Mouse (Mus musculus) G1E (cell line): ENCODE data around the gene Atxn7l1. TPM values are rescaled to one million over a fixed set of nuclear protein-coding genes. Genes with fewer than 3 reads are reported as not detected.

ENCODE experiments used
- ATAC-seq: 2 replicates; pipeline ENCODE4 v1.8.0; 2016; ENCODE audit warnings: mild to moderate bottlenecking; ENCODE audit not compliant: insufficient number of reproducible peaks, poor library complexity, low FRiP score, severe bottlenecking; ENCODE audit errors: extremely low read depth
- DNase-seq: peaks from one replicate; pipeline ENCODE4 v3.0.0; 2012; ENCODE audit warnings: low spot score
- H3K27me3 ChIP-seq: 2 replicates; pipeline ENCODE4 v1.6.1; 2012; ENCODE audit warnings: mild to moderate bottlenecking, low read length, inconsistent platforms; ENCODE audit not compliant: insufficient read depth
- H3K36me3 ChIP-seq: replicated peaks from 2 replicates; pipeline ENCODE3; 2012; ENCODE audit warnings: mild to moderate bottlenecking, inconsistent platforms
- H3K4me1 ChIP-seq: 2 replicates; pipeline ENCODE4 v1.6.1; 2012; ENCODE audit warnings: low read depth, low read length, inconsistent platforms, mixed read lengths; ENCODE audit not compliant: insufficient read depth
- H3K4me3 ChIP-seq: 2 replicates; pipeline ENCODE4 v1.5.1; 2012; ENCODE audit warnings: low read depth, mild to moderate bottlenecking, inconsistent platforms, low read length, moderate library complexity, mixed read lengths
- H3K9me3 ChIP-seq: replicated peaks from 2 replicates; pipeline ENCODE4 v1.6.1; 2012; ENCODE audit warnings: inconsistent platforms
- CTCF ChIP-seq: IDR thresholded peaks from 2 replicates; pipeline ENCODE4 v1.5.1; 2012; ENCODE audit warnings: low read depth, low read length, inconsistent platforms, mixed read lengths
- GATA1 ChIP-seq: IDR thresholded peaks from 2 replicates; pipeline ENCODE4 v1.6.1; 2012; ENCODE audit warnings: borderline replicate concordance, low read length, inconsistent platforms, mixed read lengths
- GATA2 ChIP-seq: IDR thresholded peaks from 2 replicates; pipeline ENCODE4 v1.6.1; 2012; ENCODE audit warnings: low read depth, low read length, inconsistent platforms, borderline replicate concordance
- POLR2AphosphoS5 ChIP-seq: IDR thresholded peaks from 2 replicates; pipeline ENCODE4 v1.6.1; 2012; ENCODE audit warnings: low read depth, low read length, inconsistent platforms; ENCODE audit not compliant: insufficient replicate concordance
- TAL1 ChIP-seq: conservative IDR thresholded peaks from 2 replicates; pipeline ENCODE4 v1.6.1; 2012; ENCODE audit warnings: low read depth, low read length, inconsistent platforms, mixed read lengths
- polyA plus RNA-seq: library from polyadenylated mRNA; stranded (reverse); fragments of >175 nt; gene quantifications from 2 replicates; pipeline ENCODE4 v1.2.3, GENCODE M21; 2012
- total RNA-seq, 2 experiments: library from RNA; stranded (forward) in 1 of 2; stranded (reverse) in 1 of 2; fragments of 200-1000 nt in 1 of 2; fragments of >200 nt in 1 of 2; fragmentation: Nextera tagmentation in 1 of 2; gene quantifications; 2 replicates each; pipeline ENCODE4 v1.2.3; 2014 to 2017

Gene Atxn7l1
- total and polyA plus RNA-seq, 3 experiments = 51.0 to 282 (median 56.6) TPM

DNA sequence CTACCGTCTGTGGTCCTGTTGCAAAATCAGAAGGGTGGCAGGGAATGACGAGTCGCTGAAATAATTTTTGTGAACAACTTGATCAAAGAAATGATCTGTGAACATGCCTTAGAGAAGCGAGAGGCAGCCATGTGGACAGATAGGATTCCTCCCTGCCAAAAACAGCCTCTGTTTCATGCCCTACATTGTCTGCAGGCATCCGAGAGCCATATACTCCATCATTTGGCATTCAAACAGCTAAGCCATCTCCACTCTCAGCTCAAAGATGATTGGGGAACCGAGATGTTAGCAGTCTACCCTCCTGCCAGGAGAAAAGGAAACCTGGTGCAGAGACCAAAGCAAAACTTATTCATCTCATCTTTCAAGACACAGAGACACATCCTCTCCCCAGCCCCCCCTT, 193.2 kb downstream of the Atxn7l1 start:
- Histone ChIP-seq H3K9me3 (no peaks in the 10 kb centered on the region), H3K4me3 (no peak overlapping the region), H3K4me1 (peaks cover 32% of the 10 kb centered on the region), H3K36me3 (peaks cover 99% of the 10 kb centered on the region), H3K27me3 (no peaks in the 10 kb centered on the region)
- DNase-seq = no peak
- TF ChIP-seq POLR2AphosphoS5 (no peak), CTCF (no peak), GATA2 (no peak), TAL1 (no peak), GATA1 (no peak)
- ATAC-seq = no peak

- peak; percentile 58 for DNase-seq
- Histone ChIP-seq H3K9me3 (no peaks in the 10 kb centered on the region), H3K4me1 (peaks cover 26% of the 10 kb centered on the region), H3K4me3 (no peak overlapping the region), H3K36me3 (peaks cover 99% of the 10 kb centered on the region), H3K27me3 (no peaks in the 10 kb centered on the region)
- TF ChIP-seq TAL1 (no peak), GATA2 (no peak), POLR2AphosphoS5 (no peak), CTCF (no peak), GATA1 (no peak)
- no peak for ATAC-seq
Observed at GRCm38 (mm10) chr12:33341351-33341892, 193.9 kb downstream of the Atxn7l1 start.

- no peak for DNase-seq
- H3K36me3 ChIP-seq = peaks cover 99% of the 10 kb centered on the region
- H3K9me3 ChIP-seq = peaks cover 12% of the 10 kb centered on the region
Observed at GRCm38 (mm10) chr12:33344970-33345772, 197.7 kb downstream of the Atxn7l1 start.

GRCm38 (mm10) chr12:33345773-33346435, 198.4 kb downstream of the Atxn7l1 start:
- DNase-seq = no peak
- Histone ChIP-seq H3K4me1 (peaks cover 10% of the 10 kb centered on the region), H3K36me3 (peaks cover 99% of the 10 kb centered on the region), H3K9me3 (peaks cover 14% of the 10 kb centered on the region), H3K27me3 (no peaks in the 10 kb centered on the region), H3K4me3 (no peak overlapping the region)
- no peak for ATAC-seq
- TF ChIP-seq GATA1 (no peak), GATA2 (no peak), TAL1 (no peak), POLR2AphosphoS5 (no peak), CTCF (no peak)

More at GRCm38 (mm10) chr12:33344970-33345772, 197.7 kb downstream of the Atxn7l1 start:
- Histone ChIP-seq H3K27me3 (no peaks in the 10 kb centered on the region), H3K4me1 (peaks cover 14% of the 10 kb centered on the region), H3K4me3 (no peak overlapping the region)
- no peak for ATAC-seq
- TF ChIP-seq POLR2AphosphoS5 (no peak), GATA2 (no peak), TAL1 (no peak), CTCF (no peak), GATA1 (no peak)

GRCm38 (mm10) chr12:33352671-33353070, 205.2 kb downstream of the Atxn7l1 start:
- TF ChIP-seq TAL1 (no peak), CTCF (no peak)
- Histone ChIP-seq H3K36me3 (peaks cover 98% of the 10 kb centered on the region), H3K4me1 (no peaks in the 10 kb centered on the region; the same call in 1 of the 2 replicates), H3K27me3 (no peaks in the 10 kb centered on the region), H3K9me3 (peaks cover 14% of the 10 kb centered on the region), H3K4me3 (no peak overlapping the region)
- DNase-seq (no peak), ATAC-seq (no peak)

- no peak for ATAC-seq
Observed at GRCm38 (mm10) chr12:33358345-33358744, 210.9 kb downstream of the Atxn7l1 start.

More at GRCm38 (mm10) chr12:33358345-33358744, 210.9 kb downstream of the Atxn7l1 start:
- Histone ChIP-seq H3K4me1 (no peaks in the 10 kb centered on the region), H3K27me3 (no peaks in the 10 kb centered on the region), H3K4me3 (no peak overlapping the region), H3K36me3 (peaks cover 96% of the 10 kb centered on the region), H3K9me3 (no peaks in the 10 kb centered on the region)
- TF ChIP-seq CTCF = no peak
- TF ChIP-seq TAL1 = no peak
- TF ChIP-seq POLR2AphosphoS5 = no peak
- no peak for TF ChIP-seq GATA1
- no peak for TF ChIP-seq GATA2
- DNase-seq = no peak
